Mouse (Mus musculus): ENCODE results near the gene Gm11172.
"Not testable (repeated sequence)": the region's sequence is repeated elsewhere in the genome, so short reads cannot be mapped to it uniquely, and the experiment has no call there.

The Gm11172 gene

GRCm38 (mm10) chr16:10827766-10828460, 15.2 kb downstream of the Gm11172 start:
- in situ Hi-C loops (cut with MboI, MseI): no loop called here

- in situ Hi-C loops (cut with MboI, MseI): no loop called here
These were observed 15.7 kb downstream of the Gm11172 start for GRCm38 (mm10) chr16:10828461-10828805.

DNA sequence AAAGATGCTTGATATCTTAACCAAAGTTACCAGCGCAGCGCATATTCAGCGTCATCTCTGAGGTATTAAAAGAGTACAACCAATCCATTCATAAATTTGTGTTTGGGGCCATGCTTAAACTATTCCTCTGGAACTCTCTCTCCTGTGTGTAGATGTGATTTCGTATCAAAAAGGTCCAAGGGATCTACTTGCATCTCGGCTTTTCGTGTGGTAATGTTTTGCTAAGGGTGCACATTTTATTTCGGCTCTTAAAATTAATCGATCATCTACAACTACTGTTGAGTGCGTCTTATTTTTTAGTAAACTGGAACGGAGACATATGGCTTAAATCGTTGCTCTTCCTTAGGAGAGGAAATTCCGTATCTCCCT, 21.8 kb downstream of the Gm11172 start:
- in situ Hi-C loops (cut with MboI, MseI): loop anchor here (10.0 kb wide), 1 partner anchor 50 kb away; the partner anchor contains the start of genes Socs1 and Tnp2

DNA sequence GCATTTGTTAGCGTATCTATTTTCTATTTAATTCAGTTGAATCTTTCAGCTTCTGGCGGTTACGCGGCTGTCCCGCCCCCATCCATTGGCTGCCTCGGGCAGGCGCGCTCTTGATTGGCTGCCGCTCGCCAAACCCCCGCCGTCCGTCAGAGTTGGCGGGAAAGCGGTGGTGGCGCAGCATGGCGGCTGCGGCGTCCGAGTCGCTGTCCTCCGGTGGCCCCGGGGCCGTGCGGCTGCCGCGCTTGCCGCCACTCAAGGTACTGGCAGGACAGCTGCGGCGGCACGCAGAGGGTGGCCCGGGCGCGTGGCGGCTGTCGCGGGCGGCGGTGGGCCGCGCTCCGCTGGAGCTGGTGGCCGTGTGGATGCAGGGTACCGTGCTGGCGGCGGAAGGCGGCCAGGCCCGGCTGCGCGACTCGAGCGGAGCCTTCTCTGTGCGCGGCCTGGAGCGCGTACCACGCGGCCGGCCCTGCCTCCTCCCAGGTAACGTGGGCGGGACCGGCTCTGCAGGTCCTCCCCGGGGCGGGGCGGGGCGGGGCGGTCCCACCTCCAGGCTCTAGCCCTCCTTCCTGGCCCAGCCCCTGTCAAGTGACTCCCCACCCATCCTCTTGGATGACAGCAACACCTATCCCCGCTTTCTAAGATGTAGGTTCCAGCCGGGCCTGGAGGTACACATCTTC, 22.3 kb downstream of the Gm11172 start, which contains the start of gene Rmi2:
Gene Rmi2 (plus strand): TSS at position 149 of the 677 bp plus-strand sequence.
- in situ Hi-C loops (cut with MboI, MseI): loop anchor here (10.0 kb wide), 1 partner anchor 50 kb away; the partner anchor contains the start of genes Socs1 and Tnp2

GRCm38 (mm10) chr16:10836388-10836787, 23.7 kb downstream of the Gm11172 start:
- in situ Hi-C loops (cut with MboI, MseI): loop anchor here (10.0 kb wide), 1 partner anchor 52 kb away; the partner anchor contains the start of genes Socs1 and Tnp2

- in situ Hi-C loops (cut with MboI, MseI): loop anchor here (10.0 kb wide), 1 partner anchor 52 kb away; the partner anchor contains the start of genes Socs1 and Tnp2
These were observed 24.5 kb downstream of the Gm11172 start for GRCm38 (mm10) chr16:10837250-10837649.

- in situ Hi-C loops (cut with MboI, MseI): loop anchor here (10.0 kb wide), 1 partner anchor 53 kb away; the partner anchor contains the start of genes Socs1 and Tnp2
These were observed 25.2 kb downstream of the Gm11172 start for GRCm38 (mm10) chr16:10837903-10838302.

DNA sequence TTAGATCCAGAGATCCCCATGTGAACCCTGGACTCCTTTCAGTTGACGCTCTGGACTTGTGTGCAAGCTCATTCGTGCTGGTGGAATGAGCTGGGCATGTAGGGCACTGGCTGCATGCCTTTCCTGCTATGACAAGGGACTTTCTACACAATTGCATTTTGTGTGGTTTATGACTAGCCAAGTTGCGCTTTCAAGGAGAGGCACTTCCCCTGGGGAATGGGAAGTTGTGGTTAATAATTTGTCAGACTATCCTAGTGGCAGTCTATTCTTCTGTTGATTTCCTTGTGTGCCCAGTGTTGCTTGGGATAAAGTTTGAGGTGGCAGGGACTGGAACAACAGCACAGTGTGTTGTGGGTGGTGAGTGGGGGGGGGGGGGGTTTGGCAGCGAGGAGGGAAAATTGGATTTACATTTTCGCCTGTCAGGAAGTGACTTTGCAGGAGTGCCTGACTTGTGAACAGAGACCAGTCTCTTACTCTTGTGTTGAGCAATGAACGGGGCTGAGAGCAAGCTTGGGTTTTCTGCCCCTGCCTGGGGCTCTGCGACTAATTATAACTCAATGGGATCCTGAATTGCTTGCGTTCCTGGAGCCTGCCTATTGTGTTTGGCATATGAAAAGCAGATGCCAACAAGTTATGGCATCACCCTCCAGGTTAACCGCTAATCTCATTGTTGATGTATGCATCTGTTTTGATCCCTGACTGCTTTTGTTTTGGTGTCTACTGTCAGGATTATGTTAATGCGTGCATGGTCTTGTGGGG, 26.0 kb downstream of the Gm11172 start:
- in situ Hi-C loops (cut with MboI, MseI): loop anchor here (10.0 kb wide), 1 partner anchor 54 kb away; the partner anchor contains the start of genes Socs1 and Tnp2

- in situ Hi-C loops (cut with MboI, MseI): no loop called here
These were observed 27.3 kb downstream of the Gm11172 start for GRCm38 (mm10) chr16:10840018-10840417.

DNA sequence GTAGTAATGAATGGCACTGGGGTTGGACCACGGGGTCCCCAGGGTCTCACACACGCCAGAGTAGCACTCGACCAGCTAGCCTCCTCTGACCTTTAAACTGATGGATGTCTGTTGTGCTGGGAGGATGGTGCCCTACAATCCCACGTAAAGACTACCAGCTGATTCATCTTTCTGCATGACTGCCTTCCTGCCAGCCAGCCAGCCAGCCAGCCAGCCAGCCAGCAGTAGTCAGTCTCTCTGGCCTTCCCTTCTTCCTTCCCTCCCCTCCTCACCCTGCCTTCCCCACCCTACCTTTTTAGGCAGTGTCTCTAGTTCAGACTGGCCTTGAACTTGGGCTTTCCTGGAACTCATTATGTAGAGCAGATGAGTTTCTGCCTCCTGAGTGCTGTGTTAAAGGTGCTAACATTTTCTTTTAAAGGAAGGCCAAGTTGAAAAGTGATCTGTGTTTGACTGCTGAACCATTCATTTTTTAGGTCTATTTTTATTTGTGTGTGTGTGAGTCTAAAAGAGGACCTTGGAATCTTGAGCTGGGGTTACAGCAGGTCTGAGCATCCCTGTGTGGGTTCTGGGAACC, 29.7 kb downstream of the Gm11172 start:
- in situ Hi-C loops (cut with MboI, MseI): no loop called here

- in situ Hi-C loops (cut with MboI, MseI): no loop called here
These were observed 31.0 kb downstream of the Gm11172 start for GRCm38 (mm10) chr16:10843486-10844318.

DNA sequence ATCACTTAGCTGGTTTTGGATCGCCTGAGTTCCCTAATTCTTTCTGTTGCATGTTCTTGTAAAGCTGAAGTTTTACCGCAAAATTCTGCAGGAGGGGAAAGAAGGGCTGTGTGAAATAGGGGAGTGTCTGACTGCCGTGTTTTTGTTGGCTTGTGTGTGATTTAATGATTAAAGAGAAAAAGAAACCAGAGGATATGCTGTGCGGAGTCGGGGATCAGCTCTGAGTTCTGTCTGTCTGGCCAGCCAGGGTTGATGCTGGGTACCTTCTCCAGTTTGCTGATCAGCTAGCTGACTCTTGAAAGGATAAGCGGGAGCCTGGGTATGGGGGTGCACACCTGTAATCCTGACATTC, 31.6 kb downstream of the Gm11172 start:
- in situ Hi-C loops (cut with MboI, MseI): no loop called here

GRCm38 (mm10) chr16:10845952-10846351, 33.2 kb downstream of the Gm11172 start:
- in situ Hi-C loops (cut with MboI, MseI): no loop called here

DNA sequence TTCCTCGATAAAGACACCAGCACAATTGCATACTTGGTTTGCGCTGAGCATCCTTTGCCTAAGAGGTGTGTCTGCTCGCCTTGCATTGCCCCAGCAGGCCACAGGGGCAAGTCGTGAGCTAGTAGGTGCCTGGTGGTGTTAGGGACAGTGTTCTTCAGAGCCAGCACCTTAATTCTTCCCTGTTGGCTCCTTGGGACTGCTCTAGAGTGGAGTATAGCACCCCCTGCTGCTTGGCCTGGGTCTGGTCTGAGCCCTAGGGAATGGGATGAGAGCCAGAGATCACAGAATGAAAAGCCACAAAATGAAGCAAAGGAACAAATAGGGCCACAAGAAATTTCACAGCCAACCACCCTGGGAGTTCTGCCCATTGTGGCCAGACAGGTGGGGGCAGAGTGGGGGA, 33.8 kb downstream of the Gm11172 start:
- in situ Hi-C loops (cut with MboI, MseI): no loop called here

- in situ Hi-C loops (cut with MboI, MseI): no loop called here
These were observed 37.5 kb downstream of the Gm11172 start for GRCm38 (mm10) chr16:10849965-10850861.

DNA sequence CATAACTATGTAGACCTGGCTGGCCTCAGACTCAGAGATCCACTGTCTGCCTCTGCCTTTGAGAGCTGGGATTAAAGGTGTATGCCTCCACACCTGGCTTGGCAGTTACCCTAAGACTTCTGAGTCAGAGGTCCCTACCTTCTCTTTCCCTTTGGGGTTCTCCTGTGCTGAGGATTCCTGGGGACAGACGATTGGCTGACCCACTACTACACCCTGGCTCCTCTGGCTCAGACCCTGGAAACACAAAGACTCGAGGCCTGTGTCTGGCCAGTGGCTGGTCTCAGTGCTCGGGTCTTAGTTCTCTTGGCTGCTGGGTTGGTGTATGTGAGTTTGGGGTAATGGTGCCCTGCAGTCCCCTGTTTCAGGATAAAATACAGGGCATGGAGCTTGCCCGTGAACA, 38.2 kb downstream of the Gm11172 start:
- in situ Hi-C loops (cut with MboI, MseI): no loop called here

- in situ Hi-C loops (cut with MboI, MseI): not testable (repeated sequence)
These were observed 39.5 kb downstream of the Gm11172 start for GRCm38 (mm10) chr16:10852216-10852615.

DNA sequence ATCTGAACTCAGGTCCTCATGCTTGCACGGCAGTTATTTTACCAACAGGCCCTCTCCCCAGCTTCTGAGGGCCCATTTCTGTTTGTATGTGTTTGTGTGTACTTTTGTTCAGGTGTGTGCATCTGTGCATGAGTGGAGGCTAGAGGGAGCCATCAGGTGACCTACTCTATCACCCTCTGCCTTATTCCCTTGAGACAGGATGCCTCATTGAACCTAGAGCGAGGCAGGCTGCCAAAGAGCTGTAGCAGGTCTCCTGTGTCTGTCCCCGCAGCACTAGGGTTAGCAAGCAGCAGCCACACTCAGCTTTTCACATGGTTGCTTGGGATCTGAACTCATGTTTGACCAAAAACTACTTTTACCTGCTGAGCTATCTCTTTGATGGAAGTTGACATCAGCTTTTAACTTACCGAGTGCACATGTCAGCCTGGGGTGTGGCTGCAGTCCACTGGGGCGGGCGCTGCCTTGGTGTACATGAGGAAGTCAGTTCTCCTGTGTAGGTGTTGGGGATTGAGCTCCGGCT, 47.1 kb downstream of the Gm11172 start:
- in situ Hi-C loops (cut with MboI, MseI): loop anchor here (5.0 kb wide), 1 partner anchor 222 kb away; no protein-coding TSS in a partner anchor

DNA sequence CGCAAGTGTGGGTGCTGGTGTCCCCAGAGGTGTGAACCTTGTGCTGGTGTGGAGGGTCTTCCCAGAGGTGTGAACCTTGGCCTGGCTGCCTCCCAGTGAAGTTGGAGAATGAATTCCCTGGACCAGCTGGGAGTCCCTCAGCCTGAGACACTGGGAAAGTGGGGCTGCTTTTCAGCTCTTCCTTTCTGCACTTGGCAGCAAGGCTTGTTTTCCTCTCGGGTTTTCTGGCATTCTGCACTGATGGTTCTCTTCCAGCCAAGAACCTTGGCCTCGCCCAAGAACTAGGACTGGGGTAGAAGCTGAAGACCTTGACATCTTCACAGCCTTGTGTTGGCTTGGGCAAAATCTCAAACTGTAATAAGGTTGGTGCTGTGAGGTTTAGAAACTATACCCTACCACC, 48.7 kb downstream of the Gm11172 start:
- in situ Hi-C loops (cut with MboI, MseI): no loop called here
